Mouse (Mus musculus): Measurements from ENCODE around the gene Syncrip.

DNA sequence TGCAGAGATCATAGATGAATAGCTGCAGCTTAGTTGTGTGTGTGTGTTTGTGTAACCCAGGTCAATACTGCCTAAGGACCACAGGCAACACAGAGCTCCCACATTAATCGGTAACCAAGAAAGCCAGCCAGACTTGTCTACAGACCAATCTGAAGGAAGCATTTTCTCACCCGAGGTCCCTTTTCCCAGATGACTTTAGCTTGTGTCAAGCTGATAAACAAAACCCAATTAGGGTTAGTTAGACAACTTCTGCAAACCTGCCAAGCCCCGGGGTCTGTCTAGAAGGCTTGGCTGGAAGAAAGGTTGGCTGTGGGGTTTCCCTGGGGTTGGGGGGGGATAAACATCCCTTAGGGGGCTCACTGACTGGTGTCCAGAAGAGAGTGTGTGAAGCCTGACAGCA is 42.4 kb upstream of the Syncrip start:
- TF ChIP-seq CTCF (IDR thresholded peaks at IDR 0.05; ENCODE audit: borderline replicate concordance, control insufficient read depth, extremely low read depth, insufficient read depth, low read length, poor library complexity) = no peak
- no peak for TF ChIP-seq POLR2A (IDR thresholded peaks at IDR 0.05; ENCODE audit: control insufficient read depth, extremely low read depth, insufficient read depth, low read length, poor library complexity)
